In the genomic region with DNA sequence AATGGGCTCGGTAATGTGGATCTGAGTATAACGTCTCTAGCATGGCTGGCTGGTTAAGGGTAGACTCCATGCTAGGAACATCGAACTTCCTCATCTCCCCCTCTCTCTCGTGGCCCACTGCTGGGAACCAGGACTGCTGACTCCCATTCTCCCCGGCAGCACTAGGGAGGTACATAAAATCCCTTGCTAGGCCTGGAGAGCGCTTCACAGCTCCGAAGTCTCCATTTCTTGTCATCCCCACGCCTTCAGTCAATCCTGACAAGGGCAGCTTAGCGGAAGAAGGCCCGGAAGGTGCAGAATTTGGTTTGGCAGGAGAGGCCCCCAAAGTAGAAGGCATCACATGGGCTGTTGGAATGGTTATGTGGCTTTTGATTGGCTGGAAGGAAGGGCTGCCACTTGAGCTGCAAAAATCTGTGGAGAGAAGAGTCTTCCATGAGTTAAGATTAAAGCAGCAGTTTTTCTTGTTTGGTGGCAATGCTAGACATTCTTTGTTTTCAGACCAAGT, we compare ENCODE assay signal across 25 mouse cellular contexts. TPM values are rescaled to one million over a fixed set of nuclear protein-coding genes. Genes with fewer than 3 reads are reported as not detected.
DNase-seq lines count a peak whose midpoint lies in the region; ATAC-seq and TF ChIP-seq lines count a peak whose summit lies in the region.
"Had no signal": no experiment of that assay in that cellular context is flagged by ENCODE, and none has a peak within 500 bp of the region (broad histone marks: within the 10 kb centered on the region; RNA-seq: fewer than 3 reads in every experiment).

No protein-coding gene starts in this region.

- H3K9me3 ChIP-seq in embryonic facial prominence, embryonic 15.5 days (replicated peaks), result no peaks in the 10 kb centered on the region
- no peaks in the 10 kb centered on the region for H3K9me3 ChIP-seq in heart, postnatal 0 days (replicated peaks; ENCODE audit: control insufficient read depth, low read length)
- H3K9me3 ChIP-seq: hindbrain, embryonic 15.5 days; intestine, embryonic 15.5 days; limb, embryonic 10.5 days; lung, embryonic 15.5 days had no signal

- TF ChIP-seq CTCF in heart, adult 2 months (IDR thresholded peaks at IDR 0.05), result no peak
- TF ChIP-seq CTCF in heart, postnatal 0 days (IDR thresholded peaks at IDR 0.05; ENCODE audit: low read depth), result no peak

- peak overlapping the region; percentile 84 for H3K27ac ChIP-seq in heart, adult 2 months
- H3K27ac ChIP-seq in embryonic facial prominence, embryonic 15.5 days (replicated peaks), result peak overlapping the region; percentile 68; the same call in 1 of the 2 replicates
- H3K27ac ChIP-seq in heart, postnatal 0 days (ENCODE audit: low read depth), result peak overlapping the region; percentile 67
- H3K27ac ChIP-seq: hindbrain, embryonic 15.5 days; intestine, embryonic 15.5 days; limb, embryonic 10.5 days; liver, embryonic 14.5 days; lung, embryonic 15.5 days; stomach, postnatal 0 days had no signal

- ATAC-seq in embryonic facial prominence, embryonic 15.5 days (ENCODE audit: insufficient number of reproducible peaks, low FRiP score, low TSS enrichment, low read depth), result no peak
- ATAC-seq in heart, postnatal 0 days (ENCODE audit: insufficient read depth, low read depth), result no peak
- ATAC-seq: forebrain, embryonic 16.5 days had no signal

- H3K9ac ChIP-seq in heart, adult 2 months (ENCODE audit: low read depth, low read length), result peak overlapping the region; percentile 39; the same call in 1 of the 2 replicates
- no peak overlapping the region for H3K9ac ChIP-seq in embryonic facial prominence, embryonic 15.5 days
- H3K9ac ChIP-seq in heart, postnatal 0 days (replicated peaks; ENCODE audit: low read depth, low read length), result no peak overlapping the region
- H3K9ac ChIP-seq: hindbrain, embryonic 15.5 days; intestine, embryonic 15.5 days; liver, embryonic 14.5 days; lung, embryonic 15.5 days had no signal

- TF ChIP-seq EP300 in heart, adult 2 months (IDR thresholded peaks at IDR 0.05; ENCODE audit: insufficient read depth, low read depth, low read length), result no peak
- no peak for TF ChIP-seq EP300 in heart, postnatal 0 days (IDR thresholded peaks at IDR 0.05; ENCODE audit: low read depth)

- no peak overlapping the region for H3K4me2 ChIP-seq in embryonic facial prominence, embryonic 15.5 days (replicated peaks)
- peak overlapping the region; percentile 12; the same call in 1 of the 2 replicates for H3K4me2 ChIP-seq in heart, postnatal 0 days (ENCODE audit: low read depth, low read length)
- H3K4me2 ChIP-seq: hindbrain, embryonic 15.5 days; intestine, embryonic 15.5 days; lung, embryonic 15.5 days had no signal

- no peaks in the 10 kb centered on the region for H3K79me2 ChIP-seq in heart, adult 2 months (replicated peaks; ENCODE audit: control insufficient read depth, insufficient read depth, low read length)

- TF ChIP-seq POLR2A in heart, adult 2 months (IDR thresholded peaks at IDR 0.05; ENCODE audit: insufficient read depth, low read depth, low read length), result no peak

- H3K27me3 ChIP-seq in heart, adult 2 months (ENCODE audit: control insufficient read depth, insufficient read depth, low read length), result no peaks in the 10 kb centered on the region
- no peaks in the 10 kb centered on the region for H3K27me3 ChIP-seq in embryonic facial prominence, embryonic 15.5 days
- no peaks in the 10 kb centered on the region for H3K27me3 ChIP-seq in heart, postnatal 0 days (ENCODE audit: control insufficient read depth, insufficient read depth, low read length)
- H3K27me3 ChIP-seq: hindbrain, embryonic 15.5 days; intestine, embryonic 15.5 days; lung, embryonic 15.5 days had no signal

- H3K4me3 ChIP-seq in heart, adult 2 months, result no peak overlapping the region
- no peak overlapping the region for H3K4me3 ChIP-seq in embryonic facial prominence, embryonic 15.5 days (replicated peaks)
- H3K4me3 ChIP-seq in heart, postnatal 0 days (ENCODE audit: low read depth, low read length), result no peak overlapping the region
- H3K4me3 ChIP-seq: hindbrain, embryonic 15.5 days; intestine, embryonic 15.5 days; limb, embryonic 10.5 days; lung, embryonic 15.5 days had no signal

- WGBS in heart, adult 2 months, result 73% methylated on average over 10 of the region's 10 CpGs
- 88% methylated on average over 10 of the region's 10 CpGs for WGBS in embryonic facial prominence, embryonic 15.5 days
- WGBS in heart, postnatal 0 days, result 68% methylated on average over 10 of the region's 10 CpGs

- H3K4me1 ChIP-seq in heart, adult 2 months (ENCODE audit: control insufficient read depth, insufficient read depth, low read length), result peaks cover 2% of the 10 kb centered on the region
- H3K4me1 ChIP-seq in embryonic facial prominence, embryonic 15.5 days, result 0 out of 2 replicates have a peak, but pooled peaks cover 5% of the 10 kb centered on the region
- peaks cover 18% of the 10 kb centered on the region; the same call in 1 of the 2 replicates for H3K4me1 ChIP-seq in heart, postnatal 0 days (ENCODE audit: control insufficient read depth, insufficient read depth)
- H3K4me1 ChIP-seq: hindbrain, embryonic 15.5 days had no signal

- peaks cover 17% of the 10 kb centered on the region for H3K36me3 ChIP-seq in heart, adult 2 months (ENCODE audit: control insufficient read depth, insufficient read depth, low read length)
- H3K36me3 ChIP-seq in embryonic facial prominence, embryonic 15.5 days, result peaks cover 34% of the 10 kb centered on the region
- H3K36me3 ChIP-seq in heart, postnatal 0 days (replicated peaks; ENCODE audit: control insufficient read depth, insufficient read depth, low read length), result peaks cover 29% of the 10 kb centered on the region

- DNase-seq in heart, adult 2 months, result peak; percentile 26 to 33
- DNase-seq in heart, adult 8-10 months (ENCODE audit: low spot score), result no peak
- DNase-seq in gastrocnemius, postnatal 25 days, result peak; percentile 34
- no peak for DNase-seq in heart, postnatal 0 days (ENCODE audit: low spot score)
- DNase-seq in urinary bladder, postnatal 25 days (ENCODE audit: low spot score), result no peak
- no peak for DNase-seq in urinary bladder, postnatal 36 days (ENCODE audit: low spot score in 2 of 2)
- DNase-seq: cerebellum, adult 18-20 months; cerebellum, postnatal 25 days; kidney, adult 9 months; lung, postnatal 4 days; retina, postnatal 1 day; right cerebral cortex, postnatal 4 days had no signal

- intact Hi-C loops in heart, adult 2 months (cut with DNase I), result no loop called here

RNA-seq across cellular contexts. Expression of a gene that starts 27.4 kb away (rescaled TPM):
- total RNA-seq in heart, adult 2 months (2021), result 10 to 100 TPM; 34.3 to 45.7 TPM
- 98.9 and 139 TPM in 2 replicates for polyA plus RNA-seq in heart, adult 2 months (2012; rRNA removed)
- total RNA-seq in heart, adult 8-10 months (2022), result 10 to 100 TPM; 31.3 to 41.3 (median 35.0) TPM
- polyA plus RNA-seq in embryonic facial prominence, embryonic 15.5 days (2015; fragmentation: Nextera tagmentation; extraction: Ambion mirVana), result 470 and 490 TPM in 2 replicates
- total RNA-seq in gastrocnemius, postnatal 25 days (2021), result 10 to 100 TPM; 19.1 to 26.6 TPM
- 49.7 and 67.6 TPM in 2 replicates for total RNA-seq in heart, postnatal 0 days (2014; rRNA removed; ENCODE audit: low replicate concordance)
- 140 and 150 TPM in 2 replicates for polyA plus RNA-seq in heart, postnatal 0 days (2015; fragmentation: Nextera tagmentation; extraction: Ambion mirVana)

RNA-seq across cellular contexts. Expression of a gene that starts 30.9 kb away (rescaled TPM):
- 10 to 100 TPM; 54.4 to 63.2 TPM for total RNA-seq in heart, adult 2 months (2021)
- 52.2 and 73.7 TPM in 2 replicates for polyA plus RNA-seq in heart, adult 2 months (2012; rRNA removed)
- total RNA-seq in heart, adult 8-10 months (2022), result 10 to 100 TPM; 58.4 to 62.7 (median 60.5) TPM
- 37.4 and 41.8 TPM in 2 replicates for polyA plus RNA-seq in embryonic facial prominence, embryonic 15.5 days (2015; fragmentation: Nextera tagmentation; extraction: Ambion mirVana)
- 10 to 100 TPM; 38.9 to 63.2 TPM for total RNA-seq in gastrocnemius, postnatal 25 days (2021)
- total RNA-seq in heart, postnatal 0 days (2014; rRNA removed; ENCODE audit: low replicate concordance), result 24.2 and 30.6 TPM in 2 replicates
- polyA plus RNA-seq in heart, postnatal 0 days (2015; fragmentation: Nextera tagmentation; extraction: Ambion mirVana), result 27.4 and 29.7 TPM in 2 replicates

RNA-seq across cellular contexts. Expression of a gene that starts 46.8 kb away (rescaled TPM):
- not detected for total RNA-seq in heart, adult 2 months (2021)
- polyA plus RNA-seq in heart, adult 2 months (2012; rRNA removed), result not detected in 2 replicates
- total RNA-seq in heart, adult 8-10 months (2022), result not detected
- polyA plus RNA-seq in embryonic facial prominence, embryonic 15.5 days (2015; fragmentation: Nextera tagmentation; extraction: Ambion mirVana), result 0.07 and 0.20 TPM in 2 replicates
- not detected for total RNA-seq in gastrocnemius, postnatal 25 days (2021)
- not detected in 2 replicates for total RNA-seq in heart, postnatal 0 days (2014; rRNA removed; ENCODE audit: low replicate concordance)
- not detected in 2 replicates for polyA plus RNA-seq in heart, postnatal 0 days (2015; fragmentation: Nextera tagmentation; extraction: Ambion mirVana)
- total RNA-seq: adrenal gland, adult 18-20 months; adrenal gland, postnatal 4 days; heart, postnatal 36 days; layer of hippocampus, postnatal 36 days had no signal
- polyA plus RNA-seq: forebrain, embryonic 16.5 days; hindbrain, embryonic 15.5 days; intestine, embryonic 15.5 days; limb, embryonic 10.5 days; liver, embryonic 14.5 days; lung, embryonic 15.5 days; neural tube, embryonic 11.5 days; stomach, postnatal 0 days had no signal

RNA-seq across cellular contexts. Expression of a gene that starts 53.6 kb away (rescaled TPM):
- total RNA-seq in heart, adult 2 months (2021), result 1 to 10 TPM; 1.6 to 2.1 TPM
- 3.3 and 6.9 TPM in 2 replicates for polyA plus RNA-seq in heart, adult 2 months (2012; rRNA removed)
- total RNA-seq in heart, adult 8-10 months (2022), result 1 to 10 TPM; 1.5 to 3.5 (median 2.5) TPM
- polyA plus RNA-seq in embryonic facial prominence, embryonic 15.5 days (2015; fragmentation: Nextera tagmentation; extraction: Ambion mirVana), result 16.9 and 23.7 TPM in 2 replicates
- total RNA-seq in gastrocnemius, postnatal 25 days (2021), result 1 to 10 TPM; 1.0 to 1.3 TPM
- total RNA-seq in heart, postnatal 0 days (2014; rRNA removed; ENCODE audit: low replicate concordance), result not detected in 2 replicates
- 0.97 and 1.2 TPM in 2 replicates for polyA plus RNA-seq in heart, postnatal 0 days (2015; fragmentation: Nextera tagmentation; extraction: Ambion mirVana)

Comparison
In these comparisons a context has a peak if more than half of its experiments do, and no peak if none do; other contexts are left out.
1. DNase-seq: peak in heart, adult 2 months (2 of 2) and gastrocnemius, postnatal 25 days (single experiment); none in heart, adult 8-10 months (single experiment), heart, postnatal 0 days (single experiment), urinary bladder, postnatal 25 days (single experiment) and urinary bladder, postnatal 36 days (0 of 2).
2. Peak in every context shown above with its lines, with median percentiles within 50 percentile points of each other: H3K27ac ChIP-seq.